Mouse (Mus musculus) G1E (cell line): ENCODE results near the gene Tmem266.

Experiments used
- CTCF ChIP-seq: IDR thresholded peaks from 2 replicates; pipeline ENCODE4 v1.5.1; 2012; ENCODE audit warnings: low read depth, low read length, inconsistent platforms, mixed read lengths
- GATA1 ChIP-seq: IDR thresholded peaks from 2 replicates; pipeline ENCODE4 v1.6.1; 2012; ENCODE audit warnings: borderline replicate concordance, low read length, inconsistent platforms, mixed read lengths
- GATA2 ChIP-seq: IDR thresholded peaks from 2 replicates; pipeline ENCODE4 v1.6.1; 2012; ENCODE audit warnings: low read depth, low read length, inconsistent platforms, borderline replicate concordance
- POLR2AphosphoS5 ChIP-seq: IDR thresholded peaks from 2 replicates; pipeline ENCODE4 v1.6.1; 2012; ENCODE audit warnings: low read depth, low read length, inconsistent platforms; ENCODE audit not compliant: insufficient replicate concordance
- TAL1 ChIP-seq: conservative IDR thresholded peaks from 2 replicates; pipeline ENCODE4 v1.6.1; 2012; ENCODE audit warnings: low read depth, low read length, inconsistent platforms, mixed read lengths

GRCm38 (mm10) chr9:55386117-55386516, 59.4 kb downstream of the Tmem266 start:
- no peak for TF ChIP-seq CTCF
- TF ChIP-seq GATA2: no peak
- no peak for TF ChIP-seq GATA1
- no peak for TF ChIP-seq TAL1
- no peak for TF ChIP-seq POLR2AphosphoS5
